Mouse (Mus musculus) heart, embryonic 13.5 days (tissue): ENCODE measurements around the gene Fbh1. TPM values are rescaled to one million over a fixed set of nuclear protein-coding genes. Genes with fewer than 3 reads are reported as not detected.

Experiments
- ATAC-seq: fragments of 200-750 bp; cut with Nextera tagmentation; 2 replicates; pipeline ENCODE4 v1.8.0; 2017; ENCODE audit warnings: moderate TSS enrichment; ENCODE audit not compliant: insufficient number of reproducible peaks, low FRiP score, low TSS enrichment; ENCODE audit errors: extremely low read depth
- H3K27ac ChIP-seq: fragments of 300-500 bp; sonication (generic); replicated peaks from 2 replicates; pipeline ENCODE4 v1.5.1; 2015; ENCODE audit warnings: moderate library complexity, mild to moderate bottlenecking, inconsistent platforms
- H3K27me3 ChIP-seq: fragments of 300-500 bp; sonication (generic); replicated peaks from 2 replicates; pipeline ENCODE4 v1.6.1; 2015; ENCODE audit warnings: mild to moderate bottlenecking, inconsistent platforms
- H3K36me3 ChIP-seq: fragments of 300-500 bp; sonication (generic); 2 replicates; pipeline ENCODE4 v1.6.1; 2015; ENCODE audit warnings: mild to moderate bottlenecking, inconsistent platforms
- H3K4me1 ChIP-seq: fragments of 300-500 bp; sonication (generic); 2 replicates; pipeline ENCODE4 v1.6.1; 2015; ENCODE audit warnings: inconsistent platforms
- H3K4me2 ChIP-seq: fragments of 300-500 bp; sonication (generic); 2 replicates; pipeline ENCODE4 v1.6.1; 2015; ENCODE audit warnings: inconsistent platforms, mild to moderate bottlenecking, moderate library complexity
- H3K4me3 ChIP-seq: fragments of 300-500 bp; sonication (generic); 2 replicates; pipeline ENCODE4 v1.5.1; 2015; ENCODE audit warnings: moderate library complexity, mild to moderate bottlenecking, inconsistent platforms
- H3K9ac ChIP-seq: fragments of 300-500 bp; sonication (generic); 2 replicates; pipeline ENCODE4 v1.6.1; 2015; ENCODE audit warnings: inconsistent platforms, mild to moderate bottlenecking, moderate library complexity
- H3K9me3 ChIP-seq: fragments of 300-500 bp; sonication (generic); 2 replicates; pipeline ENCODE4 v1.6.1; 2016; ENCODE audit warnings: inconsistent platforms
- whole genome bisulfite sequencing: fragments of 180-500 bp; shearing (Covaris S2); methylation state at CpG from one replicate; pipeline ENCODE4 v1.1.7; 2015; ENCODE audit warnings: mixed read lengths; 5-methylcytosine and 5-hydroxymethylcytosine counted together
- polyA plus RNA-seq: library from polyadenylated mRNA; unstranded; fragments of >200 nt; fragmentation: Nextera tagmentation; extraction: Ambion mirVana; gene quantifications from 2 replicates; pipeline ENCODE4 v1.2.1, GENCODE M21; 2015

The Fbh1 gene
- polyA plus RNA-seq, 1 experiment from 2014 or later = 95.1 TPM

- Histone ChIP-seq H3K36me3 (peaks cover 75% of the 10 kb centered on the region), H3K9me3 (no peaks in the 10 kb centered on the region), H3K4me2 (no peak overlapping the region), H3K27me3 (no peaks in the 10 kb centered on the region), H3K9ac (no peak overlapping the region), H3K27ac (no peak overlapping the region), H3K4me3 (no peak overlapping the region), H3K4me1 (peaks cover 6% of the 10 kb centered on the region; the same call in 1 of the 2 replicates)
- ATAC-seq = no peak
- WGBS = 89% methylated on average over 10 of the region's 10 CpGs
Observed at GRCm38 (mm10) chr2:11767161-11767545, 10.2 kb downstream of the Fbh1 start.

- H3K9ac ChIP-seq = no peak overlapping the region
- H3K4me1 ChIP-seq = peaks cover under 1% of the 10 kb centered on the region; the same call in 1 of the 2 replicates
- no peaks in the 10 kb centered on the region for H3K27me3 ChIP-seq
- H3K36me3 ChIP-seq = peaks cover 81% of the 10 kb centered on the region
- H3K9me3 ChIP-seq = no peaks in the 10 kb centered on the region
- 77% methylated on average over 5 of the region's 5 CpGs for WGBS
- no peak overlapping the region for H3K4me2 ChIP-seq
- H3K27ac ChIP-seq = no peak overlapping the region
- H3K4me3 ChIP-seq = no peak overlapping the region
- ATAC-seq = no peak
Observed at GRCm38 (mm10) chr2:11766485-11767160, 10.8 kb downstream of the Fbh1 start.

- no peak for ATAC-seq
- Histone ChIP-seq H3K9me3 (no peaks in the 10 kb centered on the region), H3K27me3 (no peaks in the 10 kb centered on the region), H3K9ac (no peak overlapping the region), H3K4me2 (no peak overlapping the region), H3K4me3 (no peak overlapping the region), H3K36me3 (peaks cover 90% of the 10 kb centered on the region), H3K27ac (no peak overlapping the region), H3K4me1 (no peaks in the 10 kb centered on the region)
- 73% methylated on average over 4 of the region's 4 CpGs for WGBS
Observed at GRCm38 (mm10) chr2:11765694-11766093, 11.7 kb downstream of the Fbh1 start.

- no peaks in the 10 kb centered on the region for H3K4me1 ChIP-seq
- peaks cover 100% of the 10 kb centered on the region for H3K36me3 ChIP-seq
- no peak for ATAC-seq
- H3K4me3 ChIP-seq = no peak overlapping the region
- H3K9me3 ChIP-seq = no peaks in the 10 kb centered on the region
- no peak overlapping the region for H3K9ac ChIP-seq
- WGBS = 92% methylated on average over 4 of the region's 4 CpGs
- no peaks in the 10 kb centered on the region for H3K27me3 ChIP-seq
- no peak overlapping the region for H3K4me2 ChIP-seq
- no peak overlapping the region for H3K27ac ChIP-seq
Observed at GRCm38 (mm10) chr2:11762541-11762940, 14.8 kb downstream of the Fbh1 start.

- H3K27me3 ChIP-seq = no peaks in the 10 kb centered on the region
- peaks cover 71% of the 10 kb centered on the region for H3K36me3 ChIP-seq
- H3K4me3 ChIP-seq = no peak overlapping the region
- WGBS = 92% methylated on average over 4 of the region's 4 CpGs
- no peak for ATAC-seq
- H3K27ac ChIP-seq = no peak overlapping the region
- no peak overlapping the region for H3K9ac ChIP-seq
- no peak overlapping the region for H3K4me2 ChIP-seq
- H3K4me1 ChIP-seq = no peaks in the 10 kb centered on the region
- no peaks in the 10 kb centered on the region for H3K9me3 ChIP-seq
Observed at GRCm38 (mm10) chr2:11739516-11740051, 37.8 kb downstream of the Fbh1 start.

- 87% methylated on average over 3 of the region's 3 CpGs for WGBS
- H3K36me3 ChIP-seq = peaks cover 64% of the 10 kb centered on the region
Observed at GRCm38 (mm10) chr2:11738794-11739193, 38.6 kb downstream of the Fbh1 start.

GRCm38 (mm10) chr2:11735853-11736252, 41.5 kb downstream of the Fbh1 start:
- Histone ChIP-seq H3K36me3 (peaks cover 34% of the 10 kb centered on the region), H3K27ac (no peak overlapping the region), H3K27me3 (no peaks in the 10 kb centered on the region), H3K4me2 (no peak overlapping the region), H3K9me3 (no peaks in the 10 kb centered on the region), H3K4me1 (no peaks in the 10 kb centered on the region), H3K4me3 (no peak overlapping the region), H3K9ac (no peak overlapping the region)
- ATAC-seq = no peak
- 71% methylated on average over 6 of the region's 6 CpGs for WGBS

More at GRCm38 (mm10) chr2:11738794-11739193, 38.6 kb downstream of the Fbh1 start:
- H3K9me3 ChIP-seq = no peaks in the 10 kb centered on the region
- H3K27me3 ChIP-seq = no peaks in the 10 kb centered on the region
- H3K27ac ChIP-seq = no peak overlapping the region
- no peaks in the 10 kb centered on the region for H3K4me1 ChIP-seq
- no peak overlapping the region for H3K4me2 ChIP-seq
- no peak overlapping the region for H3K9ac ChIP-seq
- H3K4me3 ChIP-seq = no peak overlapping the region
- no peak for ATAC-seq

- ATAC-seq = no peak
- no peak overlapping the region for H3K9ac ChIP-seq
Observed at GRCm38 (mm10) chr2:11732978-11733377, 44.4 kb downstream of the Fbh1 start.

GRCm38 (mm10) chr2:11729091-11729490, 48.3 kb downstream of the Fbh1 start:
- 56% methylated on average over 3 of the region's 3 CpGs for WGBS
- Histone ChIP-seq H3K9me3 (no peaks in the 10 kb centered on the region), H3K36me3 (0 out of 2 replicates have a peak, but pooled peaks cover 3% of the 10 kb centered on the region), H3K27me3 (no peaks in the 10 kb centered on the region), H3K4me1 (no peaks in the 10 kb centered on the region), H3K27ac (no peak overlapping the region), H3K4me2 (no peak overlapping the region), H3K4me3 (no peak overlapping the region), H3K9ac (no peak overlapping the region)
- no peak for ATAC-seq

More at GRCm38 (mm10) chr2:11732978-11733377, 44.4 kb downstream of the Fbh1 start:
- no peaks in the 10 kb centered on the region for H3K9me3 ChIP-seq
- H3K27me3 ChIP-seq = no peaks in the 10 kb centered on the region
- H3K4me1 ChIP-seq = no peaks in the 10 kb centered on the region
- no peak overlapping the region for H3K4me3 ChIP-seq
- no peak overlapping the region for H3K4me2 ChIP-seq
- peaks cover 8% of the 10 kb centered on the region for H3K36me3 ChIP-seq
- WGBS = 73% methylated on average over 5 of the region's 5 CpGs
- H3K27ac ChIP-seq = no peak overlapping the region

- Histone ChIP-seq H3K9me3 (no peaks in the 10 kb centered on the region), H3K9ac (no peak overlapping the region), H3K36me3 (0 out of 2 replicates have a peak, but pooled peaks cover 3% of the 10 kb centered on the region), H3K27me3 (no peaks in the 10 kb centered on the region), H3K27ac (no peak overlapping the region), H3K4me2 (no peak overlapping the region), H3K4me3 (no peak overlapping the region), H3K4me1 (no peaks in the 10 kb centered on the region)
- WGBS = 86% methylated on average over 5 of the region's 5 CpGs
- no peak for ATAC-seq
Observed at GRCm38 (mm10) chr2:11727574-11727973, 49.8 kb downstream of the Fbh1 start.

- Histone ChIP-seq H3K9me3 (no peaks in the 10 kb centered on the region), H3K4me1 (no peaks in the 10 kb centered on the region), H3K27ac (no peak overlapping the region), H3K9ac (no peak overlapping the region), H3K27me3 (no peaks in the 10 kb centered on the region), H3K4me2 (no peak overlapping the region), H3K4me3 (no peak overlapping the region), H3K36me3 (peaks cover 14% of the 10 kb centered on the region)
- WGBS = 78% methylated on average over 9 of the region's 9 CpGs
- no peak for ATAC-seq
Observed at GRCm38 (mm10) chr2:11722564-11722963, 54.8 kb downstream of the Fbh1 start.

GRCm38 (mm10) chr2:11718573-11718972, 58.8 kb downstream of the Fbh1 start:
- H3K9me3 ChIP-seq = no peaks in the 10 kb centered on the region
- no peak overlapping the region for H3K4me2 ChIP-seq
- H3K9ac ChIP-seq = no peak overlapping the region
- ATAC-seq = no peak
- no peak overlapping the region for H3K27ac ChIP-seq
- H3K36me3 ChIP-seq = peaks cover 14% of the 10 kb centered on the region
- 75% methylated on average over 2 of the region's 2 CpGs for whole genome bisulfite sequencing
- H3K4me1 ChIP-seq = no peaks in the 10 kb centered on the region
- no peaks in the 10 kb centered on the region for H3K27me3 ChIP-seq
- H3K4me3 ChIP-seq = no peak overlapping the region
